Mouse (Mus musculus): Measurements from ENCODE around the gene Hnrnpdl. TPM values are rescaled to one million over a fixed set of nuclear protein-coding genes. Genes with fewer than 3 reads are reported as not detected.

Hnrnpdl gene
- total and polyA plus RNA-seq, 3 experiments: 75.6 to 207 (median 165) TPM

DNA sequence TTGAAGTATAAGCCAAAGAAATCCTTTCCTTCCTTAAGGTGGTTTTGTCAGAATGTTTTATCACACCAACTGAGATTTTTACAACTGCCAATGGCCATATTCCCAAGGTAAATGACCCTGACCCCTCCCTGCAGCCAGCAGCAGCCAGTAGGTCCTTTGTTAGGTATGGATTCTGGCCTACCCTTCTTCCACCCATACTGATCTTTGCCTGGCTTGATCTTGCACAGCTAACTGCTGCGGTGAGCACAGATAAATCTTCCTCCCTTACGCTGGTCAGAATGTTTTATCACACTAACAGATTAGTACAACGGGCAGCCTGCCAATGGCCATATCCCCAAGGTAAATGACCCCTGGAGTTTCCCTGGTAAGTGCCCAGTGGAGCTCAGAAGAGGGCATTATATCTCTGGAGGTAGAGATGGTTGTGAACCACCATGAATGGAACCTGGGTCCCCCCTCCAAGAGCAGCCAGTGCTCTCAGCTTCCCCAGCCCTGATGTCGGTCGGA lies 16.5 kb upstream of the Hnrnpdl start:
- no peak overlapping the region for H3K27ac ChIP-seq (ENCODE audit: insufficient read depth, low read depth)
- no peak overlapping the region for H3K9ac ChIP-seq (ENCODE audit: insufficient read depth, low read depth)
- no peak for TF ChIP-seq NRF1 (IDR thresholded peaks at IDR 0.05; ENCODE audit: low read depth, low read length)
- no peak for TF ChIP-seq NELFE (IDR thresholded peaks at IDR 0.05; ENCODE audit: low read depth, low read length)
- no peak for TF ChIP-seq BHLHE40 (IDR thresholded peaks at IDR 0.05; ENCODE audit: low read depth, low read length)
- TF ChIP-seq SIN3A (IDR thresholded peaks at IDR 0.05; ENCODE audit: low read length): no peak
- no peak for TF ChIP-seq JUND (conservative IDR thresholded peaks at IDR 0.05; ENCODE audit: low read depth, low read length)
- no peak for TF ChIP-seq E2F4 (IDR thresholded peaks at IDR 0.05; ENCODE audit: insufficient replicate concordance, low read depth, low read length)
- no peaks in the 10 kb centered on the region for H3K9me3 ChIP-seq (replicated peaks; ENCODE audit: low read length)
- H3K4me1 ChIP-seq (ENCODE audit: control insufficient read depth in 1 of 2, insufficient read depth in 2 of 2): peaks cover 0 to 18% of the 10 kb centered on the region in 2 experiments; a peak in 2 of 4 replicates
- H3K27me3 ChIP-seq (replicated peaks): no peaks in the 10 kb centered on the region
- H3K4me3 ChIP-seq (replicated peaks in 1 of 3; ENCODE audit: low read depth in 2 of 3, low read length in 2 of 3, poor library complexity in 1 of 3): no peak overlapping the region
- peaks cover 12 to 68% of the 10 kb centered on the region in 2 experiments for H3K36me3 ChIP-seq (replicated peaks in 1 of 2; ENCODE audit: control insufficient read depth in 1 of 2, insufficient read depth in 1 of 2, low read length in 1 of 2)
- dilution Hi-C loops (cut with MboI; ENCODE audit: extremely low pct_ligation_motif_present, extremely low pct_unique_long_range_greater_than_20kb, low sequenced_read_pairs) (no loop called here), in situ Hi-C loops (cut with MboI; ENCODE audit: low pct_ligation_motif_present, low pct_unique_long_range_greater_than_20kb, low sequenced_read_pairs) (no loop called here)
- H3K79me2 ChIP-seq (replicated peaks; ENCODE audit: control insufficient read depth, extremely low read depth, insufficient read depth, poor library complexity, severe bottlenecking): peaks cover 10% of the 10 kb centered on the region; the same call in 1 of the 2 replicates
- DNase-seq (ENCODE audit: extremely low read depth): no peak
- no peak overlapping the region for H3K4me2 ChIP-seq (ENCODE audit: insufficient read depth, low read depth, poor library complexity, severe bottlenecking)

DNA sequence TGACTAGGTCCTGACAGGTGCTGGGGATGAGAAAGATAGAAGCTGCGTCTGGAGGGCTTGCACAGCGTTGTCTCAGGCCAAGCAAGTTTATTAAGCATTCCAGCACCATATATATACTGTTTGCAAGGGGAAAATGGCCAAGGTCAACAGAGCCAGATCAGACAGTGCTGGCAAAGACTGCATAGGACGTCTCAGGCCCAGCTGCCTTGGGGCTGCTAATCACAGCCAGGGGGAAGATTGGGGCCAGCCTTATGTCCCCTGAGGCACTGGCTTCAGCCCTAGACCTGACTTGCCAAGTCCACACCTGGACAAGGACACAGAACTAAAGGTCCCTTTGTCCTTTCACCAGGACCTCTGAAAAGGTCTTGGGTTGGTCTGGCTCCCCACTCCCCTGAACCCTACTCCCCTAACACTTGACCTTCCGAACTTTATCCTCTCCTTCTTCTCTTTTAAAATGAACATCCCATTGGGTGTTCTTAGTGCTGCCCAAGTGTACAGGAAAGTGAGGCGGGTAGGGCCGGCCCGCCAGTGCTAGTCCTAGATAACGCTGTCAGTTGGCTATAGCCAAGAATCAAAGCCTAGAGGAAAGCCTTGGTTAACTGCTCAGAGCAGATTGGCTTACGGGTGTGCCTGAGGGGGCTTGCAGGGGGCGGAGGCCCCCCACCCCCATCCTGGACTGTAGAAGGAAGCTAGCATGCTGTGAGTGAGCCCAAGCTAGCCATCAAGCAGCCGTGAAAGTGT lies 15.5 kb upstream of the Hnrnpdl start:
- no peak for DNase-seq (ENCODE audit: extremely low read depth)
- in situ Hi-C loops (cut with MboI; ENCODE audit: low pct_ligation_motif_present, low pct_unique_long_range_greater_than_20kb, low sequenced_read_pairs): no loop called here
- H3K27me3 ChIP-seq (replicated peaks): no peaks in the 10 kb centered on the region
- no peak for TF ChIP-seq BHLHE40 (IDR thresholded peaks at IDR 0.05; ENCODE audit: low read depth, low read length)
- no peak for TF ChIP-seq MXI1 (IDR thresholded peaks at IDR 0.05; ENCODE audit: low read depth, low read length)
- no peak for TF ChIP-seq TCF12 (IDR thresholded peaks at IDR 0.05; ENCODE audit: low read depth, low read length)
- TF ChIP-seq POLR2AphosphoS2 (IDR thresholded peaks at IDR 0.05; ENCODE audit: low read depth, low read length): no peak
- no peak for TF ChIP-seq TBP (conservative IDR thresholded peaks at IDR 0.05; ENCODE audit: low read depth, low read length)
- no peak for TF ChIP-seq RAD21 (IDR thresholded peaks at IDR 0.05; ENCODE audit: low read depth, low read length)
- TF ChIP-seq SIN3A (IDR thresholded peaks at IDR 0.05; ENCODE audit: low read length): no peak
- TF ChIP-seq SMC3 (IDR thresholded peaks at IDR 0.05; ENCODE audit: low read depth, low read length): no peak
- TF ChIP-seq MAZ (IDR thresholded peaks at IDR 0.05; ENCODE audit: low read depth, low read length): no peak
- TF ChIP-seq RCOR1 (conservative IDR thresholded peaks at IDR 0.05; ENCODE audit: low read depth, low read length): no peak
- no peak overlapping the region for H3K4me3 ChIP-seq (replicated peaks in 1 of 3; ENCODE audit: low read depth in 2 of 3, low read length in 2 of 3, poor library complexity in 1 of 3)
- no peak overlapping the region for H3K27ac ChIP-seq (ENCODE audit: insufficient read depth, low read depth)
- no peaks in the 10 kb centered on the region for H3K9me3 ChIP-seq (replicated peaks; ENCODE audit: low read length)
- no peak overlapping the region for H3K4me2 ChIP-seq (ENCODE audit: insufficient read depth, low read depth, poor library complexity, severe bottlenecking)
- H3K4me1 ChIP-seq (ENCODE audit: control insufficient read depth in 1 of 2, insufficient read depth in 2 of 2): peaks cover 0 to 18% of the 10 kb centered on the region in 2 experiments; a peak in 2 of 4 replicates
- peaks cover 7 to 68% of the 10 kb centered on the region in 2 experiments for H3K36me3 ChIP-seq (replicated peaks in 1 of 2; ENCODE audit: control insufficient read depth in 1 of 2, insufficient read depth in 1 of 2, low read length in 1 of 2)
- peaks cover 10% of the 10 kb centered on the region; the same call in 1 of the 2 replicates for H3K79me2 ChIP-seq (replicated peaks; ENCODE audit: control insufficient read depth, extremely low read depth, insufficient read depth, poor library complexity, severe bottlenecking)
- no peak overlapping the region for H3K9ac ChIP-seq (ENCODE audit: insufficient read depth, low read depth)
- dilution Hi-C loops (cut with MboI; ENCODE audit: extremely low pct_ligation_motif_present, extremely low pct_unique_long_range_greater_than_20kb, low sequenced_read_pairs): no loop called here

Data from CH12.LX (cell line).